Mouse (Mus musculus) liver, embryonic 12.5 days (tissue): ENCODE data around the gene Gsg1l2. TPM values are rescaled to one million over a fixed set of nuclear protein-coding genes. Genes with fewer than 3 reads are reported as not detected.

Experiments
- ATAC-seq: fragments of 200-750 bp; cut with Nextera tagmentation; 2 replicates; pipeline ENCODE4 v1.8.0; 2017; ENCODE audit warnings: moderate number of reproducible peaks, mild to moderate bottlenecking, moderate library complexity
- H3K27ac ChIP-seq: fragments of 300-500 bp; sonication (generic); 2 replicates; pipeline ENCODE4 v1.5.1; 2016; ENCODE audit warnings: mild to moderate bottlenecking
- H3K27me3 ChIP-seq: fragments of 300-500 bp; sonication (generic); replicated peaks from 2 replicates; pipeline ENCODE4 v1.6.1; 2016; ENCODE audit warnings: mild to moderate bottlenecking, moderate library complexity
- H3K36me3 ChIP-seq: fragments of 300-500 bp; sonication (generic); 2 replicates; pipeline ENCODE4 v1.6.1; 2016; ENCODE audit warnings: mild to moderate bottlenecking, moderate library complexity
- H3K4me1 ChIP-seq: fragments of 300-500 bp; sonication (generic); 2 replicates; pipeline ENCODE4 v1.6.1; 2016
- H3K4me2 ChIP-seq: fragments of 300-500 bp; sonication (generic); 2 replicates; pipeline ENCODE4 v1.6.1; 2016; ENCODE audit warnings: mild to moderate bottlenecking, moderate library complexity
- H3K4me3 ChIP-seq: fragments of 300-500 bp; sonication (generic); 2 replicates; pipeline ENCODE4 v1.5.1; 2016; ENCODE audit warnings: mild to moderate bottlenecking, moderate library complexity
- H3K9ac ChIP-seq: fragments of 300-500 bp; sonication (generic); 2 replicates; pipeline ENCODE4 v1.6.1; 2016; ENCODE audit warnings: mild to moderate bottlenecking, moderate library complexity
- H3K9me3 ChIP-seq: fragments of 300-500 bp; sonication (generic); replicated peaks from 2 replicates; pipeline ENCODE4 v1.6.1; 2016; ENCODE audit warnings: mild to moderate bottlenecking, moderate library complexity
- WGBS: fragments of 180-500 bp; shearing (Covaris S2); methylation state at CpG from one replicate; pipeline ENCODE4 v1.1.7; 2016; ENCODE audit not compliant: insufficient replicate concordance; 5-methylcytosine and 5-hydroxymethylcytosine counted together
- polyA plus RNA-seq: library from polyadenylated mRNA; unstranded; fragments of >200 nt; fragmentation: Nextera tagmentation; extraction: Ambion mirVana; gene quantifications from 2 replicates; pipeline ENCODE4 v1.2.1, GENCODE M21; 2016

Gene Gsg1l2
- polyA plus RNA-seq, 1 experiment from 2014 or later: not detected

DNA sequence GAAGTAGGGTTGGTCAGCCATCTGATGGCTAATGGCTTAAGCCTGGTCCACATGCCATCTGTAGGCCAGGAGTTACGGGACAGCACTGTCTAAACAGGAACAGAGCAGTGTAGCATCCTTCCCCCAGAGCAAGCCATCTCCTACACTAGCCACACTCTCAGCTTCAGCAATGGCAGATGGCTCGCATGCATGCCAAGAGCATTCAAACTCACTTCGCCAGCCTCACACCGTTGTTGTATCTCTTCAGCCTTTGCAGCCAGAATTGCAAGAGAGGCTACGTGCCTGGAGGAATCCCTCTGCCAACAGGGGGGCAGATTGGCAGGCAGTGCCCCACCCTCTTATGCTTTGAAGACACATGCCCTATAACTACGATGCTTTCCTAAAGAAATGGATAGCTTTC lies 47.2 kb downstream of the Gsg1l2 start:
- no peak overlapping the region for H3K4me2 ChIP-seq
- 71% methylated on average over 6 of the region's 6 CpGs for WGBS
- no peak overlapping the region for H3K9ac ChIP-seq
- H3K36me3 ChIP-seq: no peaks in the 10 kb centered on the region
- no peak overlapping the region for H3K27ac ChIP-seq
- no peak overlapping the region for H3K4me3 ChIP-seq
- H3K9me3 ChIP-seq: no peaks in the 10 kb centered on the region
- no peaks in the 10 kb centered on the region for H3K27me3 ChIP-seq
- H3K4me1 ChIP-seq: no peaks in the 10 kb centered on the region
- no peak for ATAC-seq

DNA sequence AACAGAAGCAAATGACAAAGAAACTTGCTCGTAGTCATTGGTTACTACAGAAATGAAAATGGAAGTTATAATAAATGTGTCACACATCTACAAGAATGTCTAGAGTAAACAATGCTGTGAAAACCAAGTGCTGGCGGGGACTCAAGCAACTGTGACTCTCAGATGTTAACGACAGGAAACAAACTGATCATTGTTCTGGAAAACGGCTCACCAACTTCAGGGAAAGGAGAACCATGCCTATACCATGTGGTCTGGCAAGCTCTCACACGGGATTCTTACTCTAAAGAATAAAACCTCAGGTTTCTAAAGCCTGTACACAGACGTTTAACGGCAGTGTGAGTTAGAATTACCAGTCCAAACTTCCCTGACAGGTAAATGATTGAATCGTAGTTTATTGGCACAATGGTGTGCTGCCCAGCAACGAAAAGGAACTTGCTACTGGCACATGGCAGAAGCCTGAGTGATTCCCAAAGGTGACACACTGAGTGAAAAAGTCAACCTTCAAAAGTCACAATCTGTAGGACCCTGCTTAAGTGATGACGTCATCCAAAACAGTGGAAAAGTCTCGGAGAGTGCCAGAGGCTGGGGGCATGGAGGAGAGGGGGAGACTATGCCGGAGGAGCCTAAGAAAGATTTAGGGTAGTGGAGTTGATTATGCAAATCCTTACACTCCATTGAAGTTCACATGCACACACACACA lies 54.1 kb downstream of the Gsg1l2 start:
- Histone ChIP-seq H3K4me1 (no peaks in the 10 kb centered on the region), H3K9me3 (no peaks in the 10 kb centered on the region), H3K9ac (no peak overlapping the region), H3K27ac (no peak overlapping the region), H3K4me2 (no peak overlapping the region), H3K27me3 (no peaks in the 10 kb centered on the region), H3K36me3 (no peaks in the 10 kb centered on the region), H3K4me3 (no peak overlapping the region)
- 49% methylated on average over 12 of the region's 12 CpGs for WGBS
- no peak for ATAC-seq

DNA sequence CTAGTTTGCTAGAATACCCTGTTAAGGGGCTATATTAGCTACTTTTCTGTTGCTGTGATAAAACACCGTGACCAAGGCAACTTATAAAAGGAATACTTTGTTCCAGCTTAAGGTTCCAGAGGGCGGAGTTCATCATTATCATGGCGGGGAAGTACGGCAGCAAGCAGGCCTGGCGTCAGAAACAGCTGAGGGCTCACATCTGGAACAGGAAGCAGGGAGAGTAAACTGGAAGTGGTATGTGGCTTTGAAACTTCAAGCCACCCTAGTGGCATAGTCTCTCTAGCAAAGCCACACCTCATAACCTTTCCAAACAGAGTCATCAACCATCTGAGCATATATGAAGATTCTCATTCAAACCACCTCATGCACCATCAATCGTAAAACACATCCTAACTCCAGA lies 55.1 kb downstream of the Gsg1l2 start:
- Histone ChIP-seq H3K9me3 (no peaks in the 10 kb centered on the region), H3K9ac (no peak overlapping the region), H3K27me3 (no peaks in the 10 kb centered on the region), H3K27ac (no peak overlapping the region), H3K4me3 (no peak overlapping the region), H3K4me2 (no peak overlapping the region), H3K4me1 (no peaks in the 10 kb centered on the region), H3K36me3 (no peaks in the 10 kb centered on the region)
- ATAC-seq: no peak
- 48% methylated on average over 6 of the region's 6 CpGs for WGBS

DNA sequence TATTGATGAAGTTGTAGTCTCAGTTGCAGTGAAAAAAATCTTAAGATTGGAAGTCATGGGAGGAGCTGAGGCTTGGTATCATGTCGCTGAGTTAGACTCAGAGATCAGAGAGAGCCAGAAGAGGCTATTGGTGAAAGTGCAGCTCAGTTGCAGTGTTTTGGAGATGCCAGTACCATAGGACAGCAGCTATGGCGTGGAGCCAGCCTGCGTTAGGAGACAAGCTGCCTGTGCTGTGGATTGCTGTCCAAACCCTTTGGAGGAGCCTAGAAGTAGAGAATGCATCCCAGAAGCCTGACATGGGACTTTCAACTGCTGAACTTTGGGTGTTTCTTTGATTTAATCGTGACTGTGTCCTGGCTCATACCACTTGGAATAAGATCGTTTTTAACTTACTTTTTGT lies 57.4 kb downstream of the Gsg1l2 start:
- WGBS: 56% methylated on average over 5 of the region's 5 CpGs
- ATAC-seq: no peak
- H3K4me2 ChIP-seq: no peak overlapping the region
- no peaks in the 10 kb centered on the region for H3K4me1 ChIP-seq
- H3K4me3 ChIP-seq: no peak overlapping the region
- H3K9me3 ChIP-seq: no peaks in the 10 kb centered on the region
- no peak overlapping the region for H3K9ac ChIP-seq
- no peak overlapping the region for H3K27ac ChIP-seq
- H3K27me3 ChIP-seq: no peaks in the 10 kb centered on the region
- H3K36me3 ChIP-seq: no peaks in the 10 kb centered on the region

DNA sequence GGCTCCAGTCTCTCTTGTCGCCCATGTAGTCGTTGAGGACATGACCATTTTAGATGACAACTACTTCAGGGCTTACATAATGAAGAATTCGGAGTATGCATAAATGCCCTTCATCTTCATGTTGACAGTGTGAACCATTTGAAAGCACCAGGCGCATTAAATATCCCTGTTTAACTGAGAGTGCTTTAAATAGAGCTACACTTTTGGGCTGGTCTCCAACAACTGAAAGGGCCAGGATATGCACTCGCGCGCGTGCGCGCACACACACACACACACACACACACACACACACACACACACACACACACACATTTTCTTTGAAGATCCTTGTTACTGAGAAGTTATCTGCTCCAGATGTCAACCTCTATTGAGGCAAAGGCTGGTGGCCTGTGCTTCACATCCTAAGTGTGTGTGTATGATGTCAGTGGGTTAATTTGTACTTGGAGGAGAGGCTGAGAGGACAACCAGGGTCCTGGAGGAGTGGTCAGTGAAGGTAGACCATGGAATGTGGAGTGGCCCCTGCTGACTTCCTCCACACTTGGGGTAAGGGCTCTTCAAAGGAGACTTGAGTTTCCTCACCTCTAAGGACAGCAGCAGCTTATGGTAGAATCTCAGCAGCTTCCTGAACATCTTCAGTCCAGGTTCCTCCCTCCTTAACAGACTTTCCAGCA lies 61.1 kb downstream of the Gsg1l2 start:
- Histone ChIP-seq H3K4me2 (no peak overlapping the region), H3K4me1 (no peaks in the 10 kb centered on the region), H3K9ac (no peak overlapping the region), H3K27ac (no peak overlapping the region), H3K36me3 (no peaks in the 10 kb centered on the region), H3K27me3 (no peaks in the 10 kb centered on the region), H3K4me3 (no peak overlapping the region), H3K9me3 (no peaks in the 10 kb centered on the region)
- no peak for ATAC-seq
- 79% methylated on average over 10 of the region's 10 CpGs for WGBS

Other genes with a start within 250 kb of the Gsg1l2 start
- gene Rcvrn, start 79.3 kb upstream of the Gsg1l2 start, polyA plus RNA-seq: not detected in 2 replicates
- 0.17 and 0.18 TPM in 2 replicates for gene Glp2r, start 3.5 kb upstream of the Gsg1l2 start, polyA plus RNA-seq
- gene Dhrs7c, start 23.6 kb downstream of the Gsg1l2 start, polyA plus RNA-seq: not detected in 2 replicates
- 0.07 and 0.11 TPM in 2 replicates for gene Usp43, start 147.5 kb downstream of the Gsg1l2 start, polyA plus RNA-seq
- not detected in 2 replicates for gene Cfap52, start 191.0 kb downstream of the Gsg1l2 start, polyA plus RNA-seq
- gene Stx8, start 191.6 kb downstream of the Gsg1l2 start, polyA plus RNA-seq: 33.8 and 34.9 TPM in 2 replicates